26 mouse cellular contexts compared by ENCODE assay signal in the genomic region with DNA sequence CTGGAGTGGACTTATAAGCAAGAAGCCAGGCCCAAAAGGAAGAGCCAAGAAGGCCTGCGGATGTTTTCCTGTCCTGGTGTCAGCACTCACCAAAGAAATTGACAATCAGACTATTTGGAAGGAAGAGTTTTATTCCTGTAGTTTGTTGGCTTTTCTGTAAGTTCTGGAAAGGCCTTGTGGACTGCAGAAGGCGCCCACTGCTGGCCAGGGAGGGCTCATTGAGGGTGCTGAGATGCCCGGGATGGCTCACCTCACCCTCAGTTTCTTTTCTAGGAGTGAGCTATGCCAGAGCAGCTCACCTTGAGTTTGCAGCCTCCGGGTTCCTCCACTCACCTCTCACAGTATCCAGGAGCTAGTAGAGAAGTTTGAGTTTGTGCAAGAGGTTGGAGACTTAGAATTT. TPM values are rescaled to one million over a fixed set of nuclear protein-coding genes. Genes with fewer than 3 reads are reported as not detected.
DNase-seq lines count a peak whose midpoint lies in the region; ATAC-seq and TF ChIP-seq lines count a peak whose summit lies in the region.
"Had no signal": no experiment of that assay in that cellular context is flagged by ENCODE, and none has a peak within 500 bp of the region (broad histone marks: within the 10 kb centered on the region; RNA-seq: fewer than 3 reads in every experiment).

No protein-coding gene starts in this region.

- ATAC-seq in forebrain, embryonic 16.5 days, result no peak
- no peak for ATAC-seq in forebrain, embryonic 15.5 days (replicated peaks)
- no peak for ATAC-seq in hindbrain, embryonic 16.5 days
- ATAC-seq: intestine, postnatal 0 days; liver, embryonic 12.5 days had no signal

- no peaks in the 10 kb centered on the region for H3K9me3 ChIP-seq in forebrain, embryonic 16.5 days (ENCODE audit: control insufficient read depth, low read length)
- no peaks in the 10 kb centered on the region for H3K9me3 ChIP-seq in forebrain, embryonic 15.5 days
- no peaks in the 10 kb centered on the region for H3K9me3 ChIP-seq in ES-Bruce4 (replicated peaks; ENCODE audit: control insufficient read depth, insufficient read depth, low read length, poor library complexity, severe bottlenecking)
- no peaks in the 10 kb centered on the region for H3K9me3 ChIP-seq in hindbrain, embryonic 16.5 days (ENCODE audit: control insufficient read depth, low read length)
- H3K9me3 ChIP-seq: embryonic facial prominence, embryonic 12.5 days; limb, embryonic 12.5 days; liver, embryonic 12.5 days had no signal

- peak; percentile 13 for TF ChIP-seq CTCF in ES-Bruce4 (IDR thresholded peaks at IDR 0.05; ENCODE audit: low read depth, low read length)

- 13% methylated on average over 4 of the region's 4 CpGs for WGBS in forebrain, embryonic 16.5 days
- 19% methylated on average over 4 of the region's 4 CpGs for WGBS in forebrain, embryonic 15.5 days
- WGBS in hindbrain, embryonic 16.5 days, result 5% methylated on average over 4 of the region's 4 CpGs

- H3K4me2 ChIP-seq in forebrain, embryonic 16.5 days (ENCODE audit: low read length), result peak overlapping the region; percentile 30
- no peak overlapping the region for H3K4me2 ChIP-seq in forebrain, embryonic 15.5 days (replicated peaks)
- peak overlapping the region; percentile 28 for H3K4me2 ChIP-seq in hindbrain, embryonic 16.5 days (ENCODE audit: low read length)
- H3K4me2 ChIP-seq: embryonic facial prominence, embryonic 12.5 days; limb, embryonic 12.5 days; liver, embryonic 12.5 days had no signal

- H3K27me3 ChIP-seq in forebrain, embryonic 16.5 days (replicated peaks; ENCODE audit: control insufficient read depth, insufficient read depth, low read length), result peaks cover 18% of the 10 kb centered on the region
- peaks cover 35% of the 10 kb centered on the region for H3K27me3 ChIP-seq in forebrain, embryonic 15.5 days
- H3K27me3 ChIP-seq in ES-Bruce4 (ENCODE audit: control insufficient read depth, insufficient read depth, low read length, poor library complexity, severe bottlenecking), result peaks cover 5% of the 10 kb centered on the region; the same call in 1 of the 2 replicates
- peaks cover 13% of the 10 kb centered on the region for H3K27me3 ChIP-seq in hindbrain, embryonic 16.5 days (replicated peaks; ENCODE audit: control insufficient read depth, insufficient read depth, low read length)

- H3K9ac ChIP-seq in forebrain, embryonic 16.5 days (replicated peaks; ENCODE audit: low read depth, low read length), result no peak overlapping the region
- no peak overlapping the region for H3K9ac ChIP-seq in forebrain, embryonic 15.5 days (replicated peaks)
- no peak overlapping the region for H3K9ac ChIP-seq in ES-Bruce4 (ENCODE audit: low read depth, poor library complexity, severe bottlenecking)
- no peak overlapping the region for H3K9ac ChIP-seq in hindbrain, embryonic 16.5 days (ENCODE audit: low read depth, low read length)
- H3K9ac ChIP-seq: embryonic facial prominence, embryonic 12.5 days; limb, embryonic 12.5 days; liver, embryonic 12.5 days had no signal

- no peak for TF ChIP-seq EP300 in ES-Bruce4 (IDR thresholded peaks at IDR 0.05; ENCODE audit: insufficient read depth, low read depth, low read length)

- no peak for TF ChIP-seq POLR2A in ES-Bruce4 (IDR thresholded peaks at IDR 0.05; ENCODE audit: insufficient read depth, low read length)

- no peaks in the 10 kb centered on the region for H3K36me3 ChIP-seq in forebrain, embryonic 16.5 days (ENCODE audit: control insufficient read depth, insufficient read depth)
- no peaks in the 10 kb centered on the region for H3K36me3 ChIP-seq in forebrain, embryonic 15.5 days
- no peaks in the 10 kb centered on the region for H3K36me3 ChIP-seq in ES-Bruce4 (ENCODE audit: control insufficient read depth, insufficient read depth, low read length, poor library complexity, severe bottlenecking)
- H3K36me3 ChIP-seq in hindbrain, embryonic 16.5 days (ENCODE audit: control insufficient read depth, insufficient read depth, low read length), result no peaks in the 10 kb centered on the region
- H3K36me3 ChIP-seq: embryonic facial prominence, embryonic 12.5 days; limb, embryonic 12.5 days; liver, embryonic 12.5 days had no signal

- peaks cover 17% of the 10 kb centered on the region for H3K4me1 ChIP-seq in forebrain, embryonic 16.5 days (replicated peaks; ENCODE audit: control insufficient read depth, insufficient read depth, low read length)
- H3K4me1 ChIP-seq in forebrain, embryonic 15.5 days, result peaks cover 26% of the 10 kb centered on the region
- no peaks in the 10 kb centered on the region for H3K4me1 ChIP-seq in ES-Bruce4 (ENCODE audit: control insufficient read depth, insufficient read depth, low read length)
- H3K4me1 ChIP-seq in hindbrain, embryonic 16.5 days (ENCODE audit: control insufficient read depth, insufficient read depth, low read depth, low read length), result peaks cover 4% of the 10 kb centered on the region; the same call in 1 of the 2 replicates
- H3K4me1 ChIP-seq: embryonic facial prominence, embryonic 12.5 days; limb, embryonic 12.5 days; liver, embryonic 12.5 days had no signal

- peak; percentile 5 for DNase-seq in layer of hippocampus, adult 9-11 months
- DNase-seq in layer of hippocampus, adult 18-20 months (ENCODE audit: low spot score in 2 of 2), result no peak
- DNase-seq in testis, postnatal 14 days (ENCODE audit: low spot score), result no peak
- DNase-seq: cerebellum, adult 9-10 months; gastrocnemius, postnatal 10 days; heart, adult 11 months; heart, postnatal 4 days; lung, adult 2 months; right cerebral cortex, postnatal 25 days; thymus, adult 2 months had no signal

- H3K4me3 ChIP-seq in forebrain, embryonic 16.5 days (replicated peaks; ENCODE audit: low read length), result no peak overlapping the region
- H3K4me3 ChIP-seq in forebrain, embryonic 15.5 days, result no peak overlapping the region
- no peak overlapping the region for H3K4me3 ChIP-seq in ES-Bruce4 (ENCODE audit: low read depth, low read length)
- H3K4me3 ChIP-seq in hindbrain, embryonic 16.5 days (ENCODE audit: low read length), result peak overlapping the region; percentile 6; the same call in 1 of the 2 replicates
- H3K4me3 ChIP-seq: embryonic facial prominence, embryonic 12.5 days; erythroblast, embryonic 14.5 days; limb, embryonic 12.5 days; liver, embryonic 12.5 days; megakaryocyte, embryonic 14.5 days had no signal

- no peak overlapping the region for H3K27ac ChIP-seq in forebrain, embryonic 16.5 days (ENCODE audit: low read length)
- H3K27ac ChIP-seq in forebrain, embryonic 15.5 days (replicated peaks), result no peak overlapping the region
- no peak overlapping the region for H3K27ac ChIP-seq in ES-Bruce4 (ENCODE audit: insufficient read depth, low read length)
- no peak overlapping the region for H3K27ac ChIP-seq in hindbrain, embryonic 16.5 days (ENCODE audit: low read depth, low read length)
- H3K27ac ChIP-seq: embryonic facial prominence, embryonic 12.5 days; limb, embryonic 12.5 days; liver, embryonic 12.5 days had no signal

RNA-seq across cellular contexts. Expression of a gene that starts 2.8 kb away (rescaled TPM):
- polyA plus RNA-seq in forebrain, embryonic 16.5 days (2015; fragmentation: Nextera tagmentation; extraction: Ambion mirVana), result 1.7 and 2.9 TPM in 2 replicates
- polyA plus RNA-seq in forebrain, embryonic 15.5 days (2015; fragmentation: Nextera tagmentation; extraction: Ambion mirVana), result 1.0 and 1.3 TPM in 2 replicates
- 10 to 100 TPM; 36.2 to 40.0 TPM for total RNA-seq in layer of hippocampus, adult 18-20 months (2021)
- polyA plus RNA-seq in ES-Bruce4 (2011; ENCODE audit: insufficient read depth, insufficient read length, low read depth, missing spikeins), result not detected in 2 replicates
- polyA plus RNA-seq in hindbrain, embryonic 16.5 days (2015; fragmentation: Nextera tagmentation; extraction: Ambion mirVana), result 6.0 and 6.1 TPM in 2 replicates
- total RNA-seq: CH12.LX; gastrocnemius, postnatal 10 days; heart, postnatal 4 days; neutrophil, adult 5-6 weeks had no signal
- polyA plus RNA-seq: erythroblast, embryonic 14.5 days; heart, embryonic 14.5 days; intestine, postnatal 0 days; kidney, embryonic 16.5 days; limb, embryonic 12.5 days; liver, embryonic 12.5 days; lung, adult 2 months; spleen, adult 2 months; stomach, embryonic 14.5 days had no signal
